8 mouse cellular contexts compared by ENCODE assay signal in the genomic region with DNA sequence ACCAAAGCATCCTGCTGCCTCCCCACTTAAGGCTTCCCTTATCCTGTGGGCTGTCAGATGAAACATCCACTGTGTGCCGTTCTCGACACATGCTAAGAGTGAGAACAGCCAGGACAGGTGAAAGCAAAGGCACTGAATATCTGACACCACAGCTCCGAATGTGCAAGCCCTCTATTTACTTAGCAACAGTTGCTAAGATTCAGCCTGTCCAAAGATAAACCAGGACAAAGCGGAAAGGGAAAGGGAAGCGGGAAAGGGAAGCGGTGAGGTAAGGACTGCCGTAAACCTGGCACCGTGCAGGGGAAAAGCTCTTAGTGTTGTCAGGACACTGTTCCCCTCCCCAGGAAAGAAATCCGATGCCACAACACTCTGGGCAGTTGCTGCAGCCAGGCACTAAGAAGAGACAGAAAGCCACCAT.
DNase-seq lines count a peak whose midpoint lies in the region; ATAC-seq lines count a peak whose summit lies in the region.

No protein-coding gene starts in this region.

- no peaks in the 10 kb centered on the region for H3K27me3 ChIP-seq in embryonic facial prominence, embryonic 14.5 days (replicated peaks; ENCODE audit: control insufficient read depth, insufficient read depth, low read length)

- H3K27ac ChIP-seq in embryonic facial prominence, embryonic 14.5 days (replicated peaks; ENCODE audit: low read depth, low read length), result no peak overlapping the region; the same call in 1 of the 2 replicates

- peaks cover 10% of the 10 kb centered on the region for H3K4me1 ChIP-seq in embryonic facial prominence, embryonic 14.5 days (ENCODE audit: control insufficient read depth, insufficient read depth, low read length)

- no peak overlapping the region for H3K9ac ChIP-seq in embryonic facial prominence, embryonic 14.5 days (ENCODE audit: low read depth, low read length)

- no peaks in the 10 kb centered on the region for H3K36me3 ChIP-seq in embryonic facial prominence, embryonic 14.5 days (ENCODE audit: control insufficient read depth, insufficient read depth, low read length)

- peak; percentile 37 for DNase-seq in adrenal gland, adult 2 months
- DNase-seq in adrenal gland, adult 18-20 months (ENCODE audit: low spot score in 2 of 2), result no peak
- peak; percentile 49 for DNase-seq in embryonic facial prominence, embryonic 14.5 days (ENCODE audit: low spot score)
- peak; percentile 61 to 65 for DNase-seq in heart, postnatal 36 days
- peak; percentile 64 to 78 for DNase-seq in lung, adult 18-20 months
- no peak for DNase-seq in thymus, postnatal 10 days (ENCODE audit: low spot score in 2 of 2)
- no peak for DNase-seq in thymus, postnatal 4 days
- DNase-seq in right cerebral cortex, postnatal 36 days (ENCODE audit: low spot score in 2 of 2), result no peak

- H3K9me3 ChIP-seq in embryonic facial prominence, embryonic 14.5 days (ENCODE audit: control insufficient read depth, low read length), result no peaks in the 10 kb centered on the region

- no peak overlapping the region for H3K4me2 ChIP-seq in embryonic facial prominence, embryonic 14.5 days (ENCODE audit: low read depth, low read length)

- intact Hi-C loops in heart, postnatal 36 days (cut with DNase I), result loop anchor here (2.0 kb wide), 2 partner anchors 43 to 75 kb away; partner anchors contain the start of gene Sorbs1

- 44% methylated on average over 9 of the region's 9 CpGs for WGBS in embryonic facial prominence, embryonic 14.5 days

- ATAC-seq in embryonic facial prominence, embryonic 14.5 days (ENCODE audit: low read depth), result peak; percentile 74; the same call in 1 of the 2 replicates

- H3K4me3 ChIP-seq in embryonic facial prominence, embryonic 14.5 days (ENCODE audit: low read depth, low read length), result no peak overlapping the region

Comparison
In these comparisons a context has a peak if more than half of its experiments do, and no peak if none do; other contexts are left out.
1. DNase-seq: peak in adrenal gland, adult 2 months (single experiment), embryonic facial prominence, embryonic 14.5 days (single experiment), heart, postnatal 36 days (2 of 2) and lung, adult 18-20 months (2 of 2); none in adrenal gland, adult 18-20 months (0 of 2), thymus, postnatal 10 days (0 of 2), thymus, postnatal 4 days (single experiment) and right cerebral cortex, postnatal 36 days (0 of 2).